Mouse (Mus musculus): Measurements from ENCODE around the gene Pskh1. TPM values are rescaled to one million over a fixed set of nuclear protein-coding genes. Genes with fewer than 3 reads are reported as not detected.
A peak's percentile ranks its signal among the peaks of the same experiment; 100 is the strongest.

Gene Pskh1
- total RNA-seq, 2 experiments from 2014 or later, result 20.9 to 22.5 TPM

DNA sequence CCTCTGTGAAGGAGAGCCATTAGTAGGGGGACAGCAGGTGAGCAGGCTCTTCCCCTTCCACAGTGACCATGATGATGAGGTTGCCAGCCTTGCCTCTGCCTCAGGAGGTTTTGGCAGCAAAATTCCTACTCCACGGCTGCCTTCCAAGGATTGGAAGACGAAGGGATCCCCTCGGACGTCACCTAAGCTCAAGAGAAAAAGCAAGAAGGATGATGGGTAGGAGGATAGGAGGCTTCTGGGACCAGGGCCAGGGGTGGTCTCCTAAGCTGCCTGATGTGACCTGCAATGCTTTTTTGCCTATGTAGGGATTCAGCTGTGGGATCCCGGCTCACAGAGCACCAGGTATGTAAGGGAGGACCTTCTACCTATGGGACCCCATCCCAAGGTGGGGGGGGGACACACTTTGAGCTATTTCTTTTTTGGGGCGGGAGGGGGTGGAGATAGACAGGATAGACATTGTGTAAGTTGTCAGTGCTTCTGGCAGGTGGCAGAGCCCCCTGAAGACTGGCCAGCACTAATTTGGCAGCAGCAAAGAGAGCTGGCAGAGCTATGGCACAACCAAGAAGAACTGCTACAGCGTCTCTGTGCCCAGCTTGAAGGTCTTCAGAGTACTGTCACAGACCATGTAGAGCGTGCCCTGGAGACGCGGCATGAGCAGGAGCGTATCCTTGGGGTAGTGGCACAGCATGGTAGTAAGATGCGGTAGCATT lies 10.3 kb upstream of the Pskh1 start:
- intact Hi-C loops (cut with DNase I), result no loop called here
- no peak for DNase-seq

DNA sequence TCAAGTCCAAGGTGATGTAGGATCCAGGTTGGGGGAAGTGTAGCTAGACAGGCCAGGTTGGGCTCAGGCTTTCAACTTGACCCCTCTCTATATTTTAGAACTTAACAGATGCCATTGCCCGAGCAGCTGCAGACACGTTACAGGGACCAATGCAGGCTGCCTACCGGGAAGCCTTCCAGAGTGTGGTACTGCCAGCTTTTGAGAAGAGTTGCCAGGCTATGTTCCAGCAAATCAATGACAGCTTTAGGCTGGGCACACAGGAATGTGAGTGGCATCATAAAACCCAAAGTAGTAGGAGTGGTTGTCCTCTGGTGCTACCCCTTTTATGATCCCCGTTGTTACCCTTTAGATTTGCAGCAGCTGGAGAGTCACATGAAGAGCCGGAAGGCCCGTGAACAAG lies 9.4 kb upstream of the Pskh1 start:
- peak; percentile 27 to 43 for DNase-seq
- intact Hi-C loops (cut with DNase I), result no loop called here

DNA sequence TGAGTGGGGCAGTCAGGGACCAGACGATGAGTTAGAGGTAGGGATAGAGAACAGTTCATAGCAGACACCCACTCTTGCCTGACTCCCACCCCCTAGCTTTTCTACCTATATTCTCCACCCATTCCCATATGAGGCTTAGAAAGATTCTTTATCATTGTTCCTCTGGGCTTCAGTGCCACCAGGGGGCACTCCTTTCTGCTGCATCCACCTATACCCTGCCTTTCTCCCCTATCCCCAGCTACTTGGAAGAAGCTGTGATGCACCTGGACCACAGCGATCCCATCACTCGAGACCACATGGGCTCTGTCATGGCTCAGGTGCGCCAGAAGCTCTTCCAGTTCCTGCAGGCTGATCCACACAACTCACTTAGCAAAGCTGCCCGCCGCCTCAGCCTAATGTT lies 7.8 kb upstream of the Pskh1 start:
- no peak for DNase-seq
- intact Hi-C loops (cut with DNase I), result no loop called here

DNA sequence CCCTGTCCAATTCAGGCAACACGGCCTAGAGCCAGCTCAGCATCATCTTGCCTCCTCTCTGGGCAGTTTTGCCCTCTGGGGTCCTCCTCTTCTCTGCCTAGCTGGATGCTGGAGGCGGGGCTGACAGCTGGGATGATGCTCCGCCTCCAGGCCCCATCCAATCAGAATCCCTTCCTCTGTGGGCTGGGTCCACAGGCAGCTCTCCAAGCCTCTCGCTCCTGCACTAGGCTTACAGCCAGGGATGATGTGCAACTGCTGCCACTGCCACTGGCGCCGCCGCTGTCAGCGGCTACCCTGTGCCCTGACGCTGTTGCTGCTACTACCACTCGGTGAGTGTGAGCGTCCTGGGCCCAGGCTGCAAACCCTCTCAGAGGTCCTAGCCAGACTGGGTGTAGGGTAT lies 6.9 kb upstream of the Pskh1 start, which contains the start of gene Nrn1l:
Nrn1l (plus strand) TSS at position 229 of the 400 bp plus-strand sequence.
- intact Hi-C loops (cut with DNase I), result no loop called here

DNA sequence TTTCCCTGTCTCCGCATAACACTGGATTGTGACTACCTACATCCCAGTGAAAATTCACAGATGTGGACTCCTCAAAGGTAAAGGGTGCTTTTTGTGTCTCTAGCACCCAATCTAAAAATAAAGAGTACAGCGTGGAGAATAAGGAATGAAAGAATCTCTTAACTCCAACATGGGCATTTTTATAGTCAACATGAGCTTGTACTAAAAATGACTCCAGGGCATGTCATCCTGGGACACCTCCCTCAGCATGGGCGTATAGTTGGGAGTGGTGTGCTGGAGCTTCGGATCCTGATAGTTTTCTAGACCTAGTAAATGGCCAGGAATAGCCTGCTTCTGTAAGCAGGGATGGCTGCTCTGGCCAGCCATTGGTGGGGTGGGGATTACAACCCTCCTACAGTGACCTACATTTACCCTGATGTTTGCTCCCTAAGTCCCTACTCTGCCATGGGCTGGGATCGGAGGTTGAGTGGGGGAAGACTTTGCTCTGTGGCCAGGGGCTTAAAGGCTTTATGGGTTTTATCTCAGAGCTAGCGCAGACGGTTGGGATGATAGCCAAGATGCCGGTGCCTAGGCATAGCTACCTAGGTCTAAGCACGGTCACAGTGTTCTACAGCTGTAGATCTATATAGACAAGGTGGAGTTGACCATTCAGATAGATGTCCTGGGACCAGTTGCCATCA lies 2.3 kb upstream of the Pskh1 start:
- DNase-seq, result no peak
- intact Hi-C loops (cut with DNase I), result loop anchor here (2.0 kb wide), 1 partner anchor 37 kb away; the partner anchor contains the start of gene Nutf2

More for the DNA sequence above, 6.9 kb upstream of the Pskh1 start, which contains the start of gene Nrn1l:
- DNase-seq, result peak; percentile 86 to 88

DNA sequence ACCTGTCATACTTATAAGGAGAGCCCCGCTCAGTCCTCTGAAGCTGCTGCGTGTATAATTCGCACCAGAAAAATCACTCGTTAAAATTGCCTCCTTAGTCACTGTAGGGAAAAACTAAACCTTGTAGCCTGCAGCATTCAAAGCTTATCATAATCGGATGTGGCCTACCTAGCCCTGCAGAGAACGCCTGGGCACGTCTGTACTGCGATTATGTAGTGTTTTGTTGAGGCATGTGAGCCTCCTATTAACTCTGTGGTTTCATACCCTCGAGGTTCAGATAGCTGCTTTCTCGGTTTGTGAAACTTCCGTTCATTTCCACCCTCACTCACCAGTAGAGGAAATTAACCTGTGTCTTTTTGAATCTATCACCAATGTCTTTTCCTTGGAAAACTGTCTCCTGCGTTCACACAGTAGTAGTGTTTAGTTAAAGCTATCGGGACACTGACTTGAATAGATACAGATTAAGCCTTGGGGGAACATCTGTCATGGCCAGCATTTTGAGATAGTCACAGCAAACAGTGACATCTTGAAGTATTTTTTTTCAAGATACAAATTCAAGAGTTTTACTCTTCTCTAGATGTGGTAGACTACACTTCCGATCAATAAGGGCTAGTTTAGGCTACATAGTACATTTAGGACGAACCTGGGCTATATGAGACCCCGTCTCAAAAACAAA lies 838 bp downstream of the Pskh1 start:
- intact Hi-C loops (cut with DNase I), result loop anchor here (2.0 kb wide), 1 partner anchor 110 kb away; the partner anchor contains the start of gene Ddx28
- no peak for DNase-seq

DNA sequence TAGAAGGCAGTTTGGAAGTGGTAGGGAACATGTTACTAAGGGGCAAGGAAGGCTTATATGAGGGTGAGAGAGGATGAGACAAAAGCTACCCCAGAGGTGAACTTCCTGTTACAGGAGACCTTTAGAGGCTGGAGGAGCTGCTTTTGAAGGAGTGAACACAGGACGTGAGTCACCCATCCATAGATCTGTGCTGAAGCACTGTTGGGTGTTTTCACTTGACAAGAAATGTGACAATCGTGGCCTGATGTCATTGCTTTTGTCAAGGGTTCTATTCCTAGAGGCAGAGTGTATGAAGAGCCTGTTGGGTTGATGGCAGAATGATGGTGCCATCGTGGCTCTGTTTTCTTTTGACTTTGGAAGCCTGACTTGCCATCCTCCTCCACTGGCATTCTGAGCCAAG lies 19.1 kb downstream of the Pskh1 start:
- intact Hi-C loops (cut with DNase I), result no loop called here
- DNase-seq, result no peak

DNA sequence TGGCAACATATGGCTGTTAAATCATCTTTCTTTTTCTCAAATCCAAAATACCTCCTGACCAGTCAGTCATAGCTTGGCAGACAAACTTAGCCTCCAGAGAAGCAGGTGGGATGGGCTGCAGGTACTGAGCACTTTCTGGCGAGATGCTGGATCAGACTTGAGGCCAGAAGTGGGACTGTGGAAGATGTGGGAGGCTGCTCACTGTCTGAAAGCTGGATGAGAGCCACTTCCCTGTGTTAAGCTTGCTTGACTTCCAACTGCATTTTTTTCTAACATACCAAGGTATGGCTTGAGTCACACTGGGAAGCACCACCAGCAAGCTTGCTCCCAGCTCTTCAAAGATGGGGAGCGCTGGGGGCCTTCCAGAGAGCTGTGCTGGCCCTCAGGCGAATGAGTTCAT lies 24.9 kb downstream of the Pskh1 start:
- intact Hi-C loops (cut with DNase I), result no loop called here
- DNase-seq, result no peak

DNA sequence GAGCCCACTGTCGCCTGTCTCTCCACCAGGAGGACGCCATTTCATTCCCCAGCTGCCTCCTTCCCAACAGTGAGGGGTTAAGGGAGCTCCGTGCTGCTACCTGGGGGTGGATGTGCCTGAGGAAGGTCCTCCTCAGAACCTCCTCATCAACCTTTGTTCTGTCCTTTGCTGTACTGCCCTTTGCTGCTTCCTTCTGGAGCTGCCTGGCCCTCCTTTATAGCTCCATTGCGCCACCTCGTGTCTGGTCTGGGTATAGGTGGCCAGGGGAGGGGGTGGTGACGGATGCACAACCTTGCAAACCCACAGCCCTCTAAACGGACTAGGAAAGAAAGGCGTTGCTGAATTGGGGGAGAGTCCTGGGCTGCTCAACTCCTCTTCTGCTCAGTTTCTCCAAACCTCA lies 30.4 kb downstream of the Pskh1 start:
- intact Hi-C loops (cut with DNase I), result loop anchor here (1.0 kb wide), 2 partner anchors 95 to 216 kb away; no protein-coding TSS in a partner anchor
- DNase-seq, result peak; percentile 85 to 94

DNA sequence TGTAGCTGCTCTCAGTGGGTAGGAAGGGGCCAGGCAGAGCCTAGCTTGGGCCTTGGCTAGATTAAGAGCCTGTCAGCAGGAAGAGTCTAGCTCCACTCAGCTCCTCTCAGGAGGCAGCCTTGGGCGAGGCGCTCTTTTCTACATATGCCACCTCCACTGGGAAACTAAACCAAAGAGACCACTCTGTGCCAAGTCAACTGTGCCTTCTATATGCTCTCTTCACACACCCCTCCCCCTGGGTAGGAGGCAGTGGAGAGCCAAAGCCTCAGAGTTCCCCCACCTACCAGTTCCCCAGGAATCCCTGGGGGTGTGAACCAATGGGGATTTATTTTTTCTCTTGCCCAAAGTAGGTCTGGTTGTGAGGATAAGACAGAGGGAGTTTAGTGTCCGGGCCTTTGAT lies 31.0 kb downstream of the Pskh1 start:
- intact Hi-C loops (cut with DNase I), result no loop called here
- DNase-seq, result no peak

DNA sequence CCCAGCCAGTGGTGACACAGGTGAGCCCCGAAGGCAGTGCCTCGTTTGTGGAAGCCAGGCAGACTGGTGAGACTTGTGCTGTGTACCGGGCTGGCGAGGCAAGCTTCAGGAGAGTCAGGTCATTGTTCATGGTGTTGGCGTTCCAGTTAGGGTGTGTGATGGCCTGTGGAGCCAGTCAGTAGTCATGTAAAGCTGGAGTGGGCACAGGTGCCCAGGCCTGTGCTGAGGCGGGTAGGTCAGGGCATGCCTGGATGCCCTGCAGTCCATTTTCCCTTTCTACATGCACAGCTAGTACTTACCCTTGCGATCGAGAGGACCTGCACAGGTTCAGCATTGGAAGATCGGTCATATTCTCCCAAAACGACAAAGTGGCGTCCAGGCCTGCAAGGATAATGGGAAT lies 32.3 kb downstream of the Pskh1 start:
- intact Hi-C loops (cut with DNase I), result no loop called here
- DNase-seq, result no peak

DNA sequence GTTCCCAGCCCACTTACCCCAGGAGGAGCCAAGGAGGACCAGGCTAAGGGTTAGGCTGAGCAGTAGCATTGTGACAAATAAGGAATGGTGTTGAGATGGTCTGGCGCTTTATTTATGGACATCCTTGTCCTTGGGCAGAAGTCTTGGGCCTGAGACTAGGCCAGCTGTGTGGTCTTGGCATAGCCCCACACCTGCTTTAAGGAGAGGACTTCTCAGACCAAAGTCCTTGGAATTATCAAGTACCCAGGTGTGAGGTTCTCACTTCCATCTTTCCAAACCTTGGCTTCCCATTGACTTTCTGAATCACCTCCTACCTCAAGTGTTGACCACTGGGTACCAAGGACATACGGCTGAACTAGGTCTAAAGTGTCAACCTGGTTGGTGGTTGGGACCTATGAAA lies 33.5 kb downstream of the Pskh1 start, which contains the start of gene Ctrl:
Ctrl (minus strand) TSS at position 101 of the 400 bp plus-strand sequence.
- DNase-seq, result no peak

DNA sequence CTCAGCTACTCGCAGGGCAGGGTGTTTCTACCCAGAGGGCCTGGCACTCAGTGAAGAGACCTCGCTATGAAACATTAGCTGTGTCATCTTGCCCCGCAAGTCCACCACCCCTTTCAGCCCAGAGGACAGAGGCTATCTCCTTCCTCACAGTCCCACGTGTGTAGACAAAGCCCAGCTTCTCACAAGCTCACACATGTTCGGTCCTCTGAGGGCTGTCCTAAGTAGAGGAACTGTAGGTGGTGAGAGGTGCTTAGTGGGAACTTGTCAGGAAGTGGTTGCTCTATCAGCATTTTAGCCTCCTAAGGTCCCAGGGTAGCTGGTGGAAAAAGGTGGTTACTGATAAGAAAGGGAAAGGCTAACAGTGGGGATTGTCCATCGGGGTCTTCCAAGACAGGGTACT lies 34.9 kb downstream of the Pskh1 start:
- intact Hi-C loops (cut with DNase I), result no loop called here
- DNase-seq, result no peak

More for the DNA sequence above, 33.5 kb downstream of the Pskh1 start, which contains the start of gene Ctrl:
- intact Hi-C loops (cut with DNase I), result no loop called here

DNA sequence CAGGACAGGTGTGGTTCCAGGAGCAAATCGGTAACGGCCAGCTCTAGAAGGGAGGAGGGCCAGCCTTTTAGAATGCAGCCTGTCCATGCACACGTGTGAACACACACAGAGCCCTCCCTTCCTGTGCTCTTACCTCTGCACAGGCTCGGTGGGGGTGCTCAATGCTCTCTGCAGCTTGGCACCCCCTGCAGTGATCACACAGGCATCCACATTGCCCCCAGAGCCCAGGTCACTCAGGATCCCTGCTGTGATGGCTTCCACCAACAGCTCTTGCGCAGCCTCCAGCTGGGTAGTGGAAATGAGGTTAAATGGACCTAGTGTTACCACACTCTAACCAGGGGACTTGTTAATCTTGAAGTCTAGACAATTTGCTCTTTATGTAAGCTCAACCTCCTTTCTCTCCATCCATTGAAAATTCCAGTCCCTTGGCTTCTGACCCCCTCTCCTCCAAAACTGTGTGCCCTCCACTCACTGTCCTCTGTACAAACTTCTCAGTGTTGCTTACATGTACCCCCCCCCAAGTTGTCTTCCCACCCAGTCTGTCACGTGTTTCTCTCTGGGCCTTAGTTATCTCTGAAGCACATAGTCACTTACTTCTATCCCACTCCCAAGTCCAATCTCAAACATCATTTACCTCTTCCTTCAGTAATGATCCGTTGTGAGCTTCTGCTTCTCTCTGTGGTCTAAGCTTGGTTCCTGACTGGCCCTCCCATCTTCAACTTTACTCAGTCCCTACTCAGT lies 35.8 kb downstream of the Pskh1 start:
- intact Hi-C loops (cut with DNase I), result loop anchor here (2.0 kb wide), 1 partner anchor 29 kb away; no protein-coding TSS in a partner anchor
- DNase-seq, result no peak

DNA sequence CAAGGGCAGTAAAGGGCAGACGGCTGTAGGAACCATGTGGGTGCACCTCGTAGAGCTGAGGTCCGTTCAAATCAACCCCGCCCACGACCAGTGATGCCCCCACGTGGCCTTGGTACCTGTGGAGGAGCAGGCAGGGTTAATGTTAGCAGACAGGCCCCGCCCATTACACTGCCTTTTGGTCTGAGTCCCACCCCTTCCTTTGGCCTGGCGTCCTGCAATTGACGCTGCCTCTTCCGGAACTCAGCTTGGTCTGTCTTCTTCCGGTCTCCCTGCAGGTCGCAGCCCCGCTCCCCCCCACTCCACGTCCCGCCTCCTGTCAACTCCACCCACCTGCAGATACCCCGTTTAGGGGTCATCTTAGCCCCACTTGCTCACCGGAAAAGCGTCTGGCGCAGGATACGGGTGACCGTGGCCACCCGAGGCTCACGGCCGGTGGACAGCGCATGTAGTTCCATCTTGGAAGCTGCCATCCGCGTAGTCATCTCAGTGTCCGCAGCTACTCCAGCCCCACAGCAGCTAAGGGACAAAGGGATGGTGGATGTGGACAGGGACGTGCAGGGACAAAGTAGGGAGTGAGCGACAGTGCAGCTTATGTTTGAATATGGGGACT lies 36.7 kb downstream of the Pskh1 start:
- intact Hi-C loops (cut with DNase I), result loop anchor here (2.0 kb wide), 1 partner anchor 28 kb away; no protein-coding TSS in a partner anchor
- DNase-seq, result peak; percentile 93

DNA sequence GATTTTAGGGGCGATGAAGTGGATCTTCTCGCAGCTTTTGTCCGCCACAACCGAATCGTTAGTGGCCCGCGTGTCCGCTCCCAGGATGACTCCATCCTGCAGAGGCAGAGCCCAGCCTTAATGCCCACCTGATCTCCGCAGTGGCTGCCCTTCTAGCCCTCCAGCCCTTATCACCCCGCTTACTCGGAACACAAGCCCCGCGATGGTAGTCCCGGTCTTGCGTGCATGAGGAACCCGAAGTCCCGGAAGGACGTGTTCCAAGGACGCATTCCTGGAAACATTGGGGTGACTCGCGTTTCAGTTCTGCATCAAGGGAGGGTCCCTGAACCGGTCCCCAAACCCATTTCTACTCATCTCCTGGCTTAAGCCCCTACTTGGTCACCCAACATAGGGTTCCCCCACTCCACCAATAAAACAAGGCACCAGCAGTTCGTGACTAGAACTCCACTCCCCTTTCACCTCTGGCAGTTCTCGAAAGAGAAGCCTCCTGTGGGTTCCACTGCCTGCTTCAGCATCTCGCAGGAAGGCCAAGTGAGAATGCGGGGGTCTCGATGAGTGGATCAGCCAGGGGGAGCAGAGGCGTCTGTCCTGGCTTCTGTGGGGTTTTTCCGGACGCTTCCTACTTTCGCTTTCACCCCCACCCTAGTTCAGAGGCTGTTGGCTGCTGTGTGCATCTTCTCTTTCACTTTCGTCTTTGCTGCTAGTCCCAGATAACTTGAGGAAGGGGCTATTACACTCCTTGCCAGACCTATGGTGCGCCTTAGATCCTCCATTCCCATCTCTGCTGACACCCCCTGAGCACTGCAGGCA lies 37.5 kb downstream of the Pskh1 start:
- intact Hi-C loops (cut with DNase I), result loop anchor here (2.0 kb wide), 1 partner anchor 27 kb away; no protein-coding TSS in a partner anchor
- DNase-seq, result peak; percentile 64 to 74

DNA sequence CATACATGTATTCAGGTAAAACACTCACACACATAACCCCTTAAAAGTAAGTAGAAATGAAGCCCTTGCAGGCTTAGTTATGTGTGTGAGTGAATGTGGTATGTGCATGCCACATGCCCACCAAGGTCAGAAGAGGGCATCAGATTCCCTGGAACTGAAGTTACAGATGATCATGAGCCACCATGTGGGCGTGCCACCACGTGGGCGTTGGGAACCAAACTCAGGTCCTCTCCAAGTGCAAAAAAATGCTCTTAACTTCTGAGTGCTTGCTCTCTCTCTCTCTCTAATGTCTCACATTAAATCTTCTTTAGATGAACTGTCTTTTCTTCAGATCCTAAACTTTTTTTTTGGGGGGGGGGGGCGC lies 38.0 kb downstream of the Pskh1 start, which contains the start of gene Psmb10:
Psmb10 (minus strand) TSS at position 139 of the 364 bp plus-strand sequence.
- intact Hi-C loops (cut with DNase I), result no loop called here
- peak; percentile 61 to 66 for DNase-seq

DNA sequence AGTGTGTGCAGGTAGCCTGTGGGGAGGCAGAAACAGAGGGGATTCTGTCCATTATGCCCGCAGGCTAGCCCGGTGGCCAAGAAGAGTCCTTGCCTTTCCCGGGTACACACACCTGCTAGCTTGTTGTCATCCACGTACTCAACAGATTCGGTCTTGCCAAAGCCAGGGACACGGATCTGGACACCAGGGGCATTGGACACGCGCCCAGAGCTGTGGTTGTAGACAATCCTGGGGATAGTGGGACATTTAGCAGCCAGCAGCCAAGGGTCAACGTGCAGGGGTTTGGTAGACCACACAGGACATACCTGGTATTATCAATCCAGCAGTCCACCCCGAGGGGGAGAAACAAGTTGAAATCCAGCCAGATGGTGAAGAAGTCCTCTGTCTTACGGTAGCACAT lies 41.8 kb downstream of the Pskh1 start:
- no peak for DNase-seq
- intact Hi-C loops (cut with DNase I), result no loop called here

DNA sequence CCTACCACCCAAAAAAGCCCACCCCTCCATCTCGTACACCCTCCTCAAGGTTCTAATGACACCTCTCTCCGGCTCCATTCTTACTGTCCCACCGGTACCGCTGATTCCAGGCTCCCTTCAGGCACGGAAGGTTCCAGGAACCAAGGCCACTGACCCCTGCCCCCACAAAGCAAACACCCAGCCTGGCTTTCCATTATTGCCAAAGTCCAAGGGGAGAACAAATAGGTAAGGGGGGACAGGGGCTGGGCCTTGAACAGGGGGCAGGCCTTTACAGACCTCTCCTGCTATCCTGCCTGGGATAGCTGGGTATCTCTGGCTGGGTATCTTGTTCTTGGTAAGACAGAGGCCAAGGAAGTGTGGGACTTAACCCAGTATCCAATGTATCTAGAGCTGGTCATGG lies 42.3 kb downstream of the Pskh1 start:
- DNase-seq, result no peak
- intact Hi-C loops (cut with DNase I), result no loop called here

Measured in heart, postnatal 10 days (tissue).